In the genomic region with DNA sequence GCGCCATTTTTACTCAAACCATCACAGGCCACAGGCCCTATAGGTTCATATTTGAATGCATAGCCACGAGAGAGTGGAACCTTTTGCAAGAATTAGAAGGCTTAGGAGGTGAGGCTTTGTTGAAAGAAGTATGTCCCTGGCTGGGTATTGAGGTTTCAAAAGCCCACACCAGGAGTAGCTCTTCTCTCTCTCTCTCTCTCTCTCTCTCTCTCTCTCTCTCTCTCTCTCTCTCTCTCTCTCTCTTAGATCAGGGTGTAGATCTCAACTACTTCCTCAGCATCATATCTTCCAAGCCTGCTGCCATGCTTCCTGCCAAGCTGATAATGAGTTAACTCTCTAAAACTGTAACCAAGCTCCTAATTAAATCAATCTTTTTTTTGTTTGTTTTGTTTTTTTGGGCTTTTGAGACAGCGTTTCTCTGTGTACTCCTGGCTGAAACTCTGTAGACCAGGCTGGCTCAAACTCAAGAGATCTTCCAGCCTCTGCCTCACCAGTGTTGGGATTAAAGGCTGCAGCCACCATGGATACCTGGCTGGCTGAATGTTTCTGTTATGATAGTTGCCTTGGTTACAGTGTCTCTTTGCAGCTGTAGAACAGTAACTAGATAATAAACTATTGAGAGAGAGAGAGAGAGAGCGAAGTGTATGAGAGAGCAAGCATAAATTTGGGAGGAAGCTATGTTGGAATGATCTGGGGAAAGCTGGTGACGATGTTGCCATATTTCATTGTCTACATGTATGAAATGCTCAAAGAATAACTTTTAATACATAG, we compare ENCODE assay signal across 20 mouse cellular contexts. TPM values are rescaled to one million over a fixed set of nuclear protein-coding genes. Genes with fewer than 3 reads are reported as not detected.
"Had no signal": no experiment of that assay in that cellular context is flagged by ENCODE, and none has a peak within 500 bp of the region (broad histone marks: within the 10 kb centered on the region; RNA-seq: fewer than 3 reads in every experiment).

No protein-coding gene starts in this region.

- DNase-seq: lung, adult 18-20 months; lung, embryonic 14.5 days; lung, postnatal 10 days; lung, postnatal 4 days; midbrain, embryonic 14.5 days; retina, postnatal 1 day; right cerebral cortex, postnatal 14 days; thymus, adult 2 months; thymus, postnatal 25 days; thymus, postnatal 4 days had no signal

- ATAC-seq: midbrain, embryonic 16.5 days had no signal

- H3K4me1 ChIP-seq: midbrain, embryonic 10.5 days; midbrain, embryonic 12.5 days; neural tube, embryonic 13.5 days; neural tube, embryonic 15.5 days; stomach, embryonic 15.5 days had no signal

- H3K27me3 ChIP-seq: megakaryocyte, embryonic 14.5 days; midbrain, embryonic 12.5 days; neural tube, embryonic 13.5 days; neural tube, embryonic 15.5 days; stomach, embryonic 15.5 days had no signal

- H3K36me3 ChIP-seq: midbrain, embryonic 10.5 days; midbrain, embryonic 12.5 days; neural tube, embryonic 13.5 days; neural tube, embryonic 15.5 days; stomach, embryonic 15.5 days had no signal

- H3K4me3 ChIP-seq: megakaryocyte, embryonic 14.5 days; midbrain, embryonic 10.5 days; midbrain, embryonic 12.5 days; myocyte; neural tube, embryonic 13.5 days; neural tube, embryonic 15.5 days; stomach, embryonic 15.5 days had no signal

- H3K9me3 ChIP-seq: midbrain, embryonic 12.5 days; neural tube, embryonic 13.5 days; neural tube, embryonic 15.5 days; stomach, embryonic 15.5 days had no signal

- H3K27ac ChIP-seq: midbrain, embryonic 10.5 days; midbrain, embryonic 12.5 days; neural tube, embryonic 13.5 days; neural tube, embryonic 15.5 days; stomach, embryonic 15.5 days; stomach, postnatal 0 days had no signal

- H3K9ac ChIP-seq: lung, embryonic 14.5 days; midbrain, embryonic 12.5 days; neural tube, embryonic 13.5 days; neural tube, embryonic 15.5 days; stomach, embryonic 15.5 days had no signal

RNA-seq across cellular contexts. Expression of gene Oscar, which starts 39.4 kb away (rescaled TPM):
- polyA plus RNA-seq: liver, embryonic 16.5 days; lung, embryonic 14.5 days; midbrain, embryonic 10.5 days; myocyte had no signal
